Mouse (Mus musculus) retina, postnatal 7 days (tissue): ENCODE results near the gene Rab5b.
"Not testable (repeated sequence)": the region's sequence is repeated elsewhere in the genome, so short reads cannot be mapped to it uniquely, and the experiment has no call there.

Experiments
- DNase-seq: peaks from one replicate; pipeline ENCODE4 v3.0.0-alpha.2; 2012; ENCODE audit warnings: low read depth, low spot score

Gene Rab5b

DNA sequence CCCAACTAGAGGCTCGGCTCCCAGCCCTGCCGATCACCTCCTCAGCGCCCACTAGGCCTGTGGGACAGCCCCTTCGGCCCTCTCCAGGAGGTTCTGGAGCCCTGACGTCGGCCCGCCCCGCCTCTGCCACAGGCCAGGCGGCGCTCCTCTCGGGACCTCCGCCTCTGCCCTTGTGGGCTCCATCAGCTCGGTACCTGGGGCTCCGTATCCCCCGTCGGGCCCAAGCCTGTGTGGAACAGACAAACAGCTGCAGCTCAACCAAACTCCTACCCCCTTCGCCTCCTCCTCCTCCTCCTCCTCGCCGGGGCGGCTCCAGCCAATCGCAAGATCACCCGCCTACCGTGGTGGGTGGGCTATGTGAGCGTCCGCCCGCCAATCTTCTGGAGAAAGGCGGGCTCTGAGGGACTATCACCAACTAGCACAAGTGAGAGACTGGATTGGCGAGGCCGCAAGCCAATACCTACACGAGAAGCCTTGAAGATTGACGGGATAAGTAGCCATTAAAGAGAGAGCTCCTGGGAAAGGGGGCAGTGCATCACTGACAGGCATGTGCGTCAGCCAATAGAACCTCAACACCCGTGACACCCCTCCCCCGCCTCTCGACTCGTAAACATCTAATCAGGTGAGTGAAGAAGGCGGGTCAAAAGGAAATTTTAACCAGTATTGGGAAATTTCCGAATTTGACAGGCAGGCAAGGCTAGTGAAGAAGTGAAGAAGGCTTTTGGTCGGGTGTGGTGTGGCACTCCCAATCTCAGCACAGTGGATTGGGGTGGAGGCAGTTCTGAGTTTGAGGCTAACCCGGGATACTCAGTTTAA is at the start of gene Rab5b:
Gene Rab5b (minus strand): TSS at position 273 of the 816 bp plus-strand sequence.
- peak; percentile 98 for DNase-seq

GRCm38 (mm10) chr10:128744680-128745601 is 48.9 kb upstream of the Rab5b start, which contains the start of gene Dgka:
Gene Dgka, minus strand, starts transcription at chr10:128744855.
- no peak for DNase-seq

DNA sequence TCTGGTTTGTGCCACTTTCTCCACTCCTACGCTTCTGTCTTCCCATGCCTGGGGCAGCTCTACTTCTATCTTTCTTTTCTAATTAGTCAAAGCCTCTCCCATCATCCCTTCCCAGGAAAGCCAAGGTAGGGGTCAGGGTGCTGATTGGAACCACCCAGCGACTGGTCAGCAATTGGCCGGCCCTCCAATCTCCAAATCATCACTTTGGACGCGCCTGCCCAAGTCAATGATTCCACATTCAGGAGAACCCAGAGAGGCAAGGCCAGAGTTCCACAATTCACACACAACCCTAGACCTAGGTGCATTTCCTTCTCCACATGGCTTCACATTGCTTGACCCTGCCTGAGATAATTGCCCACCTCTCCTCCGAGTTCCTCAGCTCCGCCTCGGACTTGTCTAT is 48.1 kb upstream of the Rab5b start:
- DNase-seq, result no peak

GRCm38 (mm10) chr10:128743791-128744191 is 47.7 kb upstream of the Rab5b start:
- no peak for DNase-seq

DNA sequence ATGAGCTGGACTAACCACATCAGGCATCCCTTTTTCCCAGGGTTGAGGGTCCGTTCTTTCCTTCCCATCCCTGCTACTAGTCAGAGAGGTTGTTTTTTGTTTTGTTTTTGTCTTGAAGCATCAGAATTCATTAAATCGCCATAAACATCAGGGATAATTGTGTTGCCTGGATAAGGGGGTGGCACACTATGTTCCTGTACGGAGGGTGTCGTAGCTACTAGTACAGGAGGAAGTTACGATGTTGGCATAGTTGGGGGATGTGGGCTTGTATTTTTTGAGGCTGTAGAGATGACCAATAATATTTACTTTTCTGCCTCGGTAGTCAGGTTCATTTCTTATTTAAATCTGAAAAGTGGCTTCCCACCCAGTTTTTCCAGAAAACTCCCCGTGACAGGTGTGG is 47.2 kb upstream of the Rab5b start:
- DNase-seq, result no peak

- DNase-seq, result no peak
These were observed 46.6 kb upstream of the Rab5b start for GRCm38 (mm10) chr10:128742616-128743015.

GRCm38 (mm10) chr10:128740296-128740695 is 44.2 kb upstream of the Rab5b start:
- DNase-seq, result no peak

- DNase-seq, result no peak
These were observed 41.4 kb upstream of the Rab5b start for GRCm38 (mm10) chr10:128737435-128737834.

DNA sequence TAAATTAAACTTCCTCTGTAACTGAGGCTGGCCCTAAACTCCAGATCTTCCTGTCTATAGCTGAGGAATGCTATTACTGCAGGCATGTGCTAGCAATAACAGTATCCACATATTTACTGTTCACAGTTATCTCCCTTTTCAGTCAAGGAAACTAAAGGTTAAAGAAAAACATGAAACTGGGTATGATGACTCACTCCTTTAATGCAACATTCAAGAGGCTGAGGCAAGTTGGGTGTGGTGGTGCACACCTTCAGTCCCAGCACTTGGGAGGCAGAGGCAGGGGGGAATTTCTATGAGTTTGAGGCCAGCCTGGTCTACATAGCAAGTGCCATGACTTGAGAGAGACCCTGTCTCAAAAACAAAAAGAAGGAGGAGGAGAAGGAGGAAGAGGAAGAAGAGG is 35.9 kb upstream of the Rab5b start:
- no peak for DNase-seq

GRCm38 (mm10) chr10:128731002-128731433 is 35.0 kb upstream of the Rab5b start:
- peak; percentile 40 for DNase-seq

DNA sequence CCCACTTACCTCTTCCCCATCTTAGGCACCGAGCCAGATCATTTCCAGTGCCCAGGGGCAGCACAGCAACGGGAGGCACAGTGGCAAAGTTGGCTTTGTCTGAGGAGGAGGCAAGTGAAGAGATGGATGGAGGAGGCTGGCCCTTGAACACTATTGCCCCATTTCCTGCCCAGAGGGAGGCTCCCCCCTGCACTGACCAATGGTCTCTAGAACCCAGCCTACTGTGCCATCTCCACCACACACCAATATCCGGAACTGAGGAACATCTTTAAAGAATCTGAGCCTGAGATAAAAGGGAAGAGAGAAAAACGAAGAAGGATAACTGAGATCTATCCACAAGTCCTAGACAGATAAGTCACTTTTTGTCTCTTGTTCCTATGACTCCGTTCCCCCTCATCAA is 32.0 kb upstream of the Rab5b start:
- DNase-seq, result no peak

- not testable (repeated sequence) for DNase-seq
These were observed 29.4 kb upstream of the Rab5b start for GRCm38 (mm10) chr10:128725466-128725865.

GRCm38 (mm10) chr10:128715559-128716537 is 19.8 kb upstream of the Rab5b start:
- DNase-seq, result no peak

GRCm38 (mm10) chr10:128711318-128711717 is 15.3 kb upstream of the Rab5b start:
- not testable (repeated sequence) for DNase-seq

GRCm38 (mm10) chr10:128705317-128705693 is 9.2 kb upstream of the Rab5b start:
- DNase-seq, result no peak

GRCm38 (mm10) chr10:128704491-128705316 is 8.6 kb upstream of the Rab5b start, which contains the start of gene Cdk2:
Gene Cdk2, minus strand, starts transcription at chr10:128705031.
- DNase-seq, result peak; percentile 75

DNA sequence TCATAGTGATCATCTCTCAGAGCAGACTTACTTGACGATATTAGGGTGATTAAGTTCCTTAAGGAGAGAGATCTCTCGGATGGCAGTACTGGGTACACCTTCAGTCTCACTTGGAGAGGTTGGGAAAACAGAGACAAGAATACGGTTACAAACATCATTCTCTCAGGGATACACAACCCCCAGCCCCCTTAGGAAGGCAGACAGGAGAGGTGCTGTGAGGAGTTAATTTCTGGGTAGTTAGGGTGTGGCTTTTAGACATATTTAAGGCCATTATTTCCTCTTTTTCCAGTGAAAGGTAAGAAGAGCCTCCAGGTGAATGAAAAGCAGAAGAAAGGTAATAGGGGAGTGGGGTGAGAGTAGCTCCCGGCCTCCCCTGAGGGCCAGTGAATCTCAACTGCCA is 7.8 kb upstream of the Rab5b start, which contains the start of gene Pmel:
Gene Pmel (plus strand): TSS at position 301 of the 400 bp plus-strand sequence.
- no peak for DNase-seq

DNA sequence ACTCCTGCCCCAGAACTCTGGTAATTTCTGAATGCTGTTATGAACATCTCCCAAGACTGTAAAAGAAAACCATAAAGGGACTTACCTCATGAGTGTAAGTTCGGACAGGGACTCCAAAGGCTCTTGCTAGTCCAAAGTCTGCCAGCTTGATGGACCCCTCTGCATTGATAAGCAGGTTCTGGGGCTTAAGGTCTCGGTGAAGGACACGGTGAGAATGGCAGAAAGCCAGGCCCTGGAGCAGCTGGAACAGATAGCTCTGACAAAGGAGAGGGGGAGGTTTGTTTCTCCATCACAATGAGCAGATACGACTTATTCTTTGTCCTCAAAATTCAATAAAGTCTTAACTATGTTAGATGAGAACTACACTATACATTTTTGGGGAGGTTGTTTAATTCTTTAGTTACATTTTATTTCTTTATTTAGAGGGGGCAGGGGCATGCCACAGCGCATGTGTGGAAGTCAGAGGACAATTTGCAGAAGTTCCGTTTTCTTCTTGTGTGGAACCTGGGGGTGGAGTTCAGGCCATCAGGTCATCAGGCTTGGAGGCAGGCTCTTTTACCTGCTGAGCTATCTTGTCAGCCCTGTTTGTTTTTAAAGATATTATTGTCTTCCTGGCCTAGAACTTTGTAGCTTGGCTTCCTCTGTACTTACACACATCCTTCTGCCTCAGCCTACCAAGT is 6.4 kb upstream of the Rab5b start:
- no peak for DNase-seq

DNA sequence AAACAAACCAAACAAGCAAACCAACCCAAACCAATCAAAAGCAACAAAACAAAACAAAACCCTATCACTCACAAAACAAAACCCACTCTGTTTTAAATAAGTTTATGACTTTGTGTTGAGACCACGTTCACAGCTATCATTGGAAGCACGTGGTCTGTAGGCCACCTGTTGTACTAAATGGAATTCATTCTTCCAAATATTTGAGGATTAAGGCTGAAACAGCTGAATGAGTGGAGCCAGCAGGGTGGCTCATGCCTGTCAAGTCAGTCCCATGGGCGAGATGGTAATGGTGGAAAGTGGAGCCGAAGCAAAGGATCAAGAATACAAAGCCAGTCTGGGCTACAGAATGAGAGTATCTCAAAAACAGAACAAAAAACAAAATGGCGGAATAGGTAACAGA is 4.6 kb upstream of the Rab5b start:
- DNase-seq, result no peak

- no peak for DNase-seq
These were observed 3.5 kb upstream of the Rab5b start for GRCm38 (mm10) chr10:128699611-128700010.
